Comparison of ENCODE assay signal across 17 mouse cellular contexts in genomic region chr12:72982616-72983015, GRCm38 (mm10). TPM values are rescaled to one million over a fixed set of nuclear protein-coding genes. Genes with fewer than 3 reads are reported as not detected.
A peak's percentile ranks its signal among the peaks of the same experiment; 100 is the strongest.
DNase-seq lines count a peak whose midpoint lies in the region; TF ChIP-seq lines count a peak whose summit lies in the region.
"Had no signal": no experiment of that assay in that cellular context is flagged by ENCODE, and none has a peak within 500 bp of the region (broad histone marks: within the 10 kb centered on the region; RNA-seq: fewer than 3 reads in every experiment).

No protein-coding gene starts in this region.

- TF ChIP-seq CTCF in thymus, adult 2 months (IDR thresholded peaks at IDR 0.05; ENCODE audit: borderline replicate concordance, control insufficient read depth, extremely low read depth, insufficient read depth, low read length, poor library complexity), result no peak

- peak; percentile 17 to 69 for DNase-seq in adrenal gland, adult (ENCODE audit: inconsistent age in 2 of 2, low spot score in 1 of 2)
- no peak for DNase-seq in adrenal gland, postnatal 4 days (ENCODE audit: low spot score in 2 of 2)
- DNase-seq in kidney, adult 11 months, result peak; percentile 14
- no peak for DNase-seq in kidney, postnatal 4 days
- peak; percentile 19 for DNase-seq in 3134 (ENCODE audit: extremely low read depth, insufficient read length, low spot score)
- DNase-seq in gastrocnemius, postnatal 25 days, result peak; percentile 30
- DNase-seq in thymus, adult 2 months, result no peak
- no peak for DNase-seq in thymus, postnatal 14 days
- DNase-seq: cerebellum, postnatal 10 days; layer of hippocampus, adult 9-11 months; left cerebral cortex, postnatal 4 days; right cerebral cortex, postnatal 4 days had no signal

- H3K27ac ChIP-seq in thymus, adult 2 months (ENCODE audit: control insufficient read depth, insufficient read depth, low read length), result no peak overlapping the region
- H3K27ac ChIP-seq: embryonic facial prominence, embryonic 12.5 days had no signal

- WGBS in thymus, adult 2 months, result 89% methylated on average over 10 of the region's 10 CpGs

- TF ChIP-seq POLR2A in thymus, adult 2 months (IDR thresholded peaks at IDR 0.05; ENCODE audit: control insufficient read depth, extremely low read depth, insufficient read depth, low read length, poor library complexity), result no peak

- no peaks in the 10 kb centered on the region for H3K27me3 ChIP-seq in thymus, adult 2 months (ENCODE audit: control insufficient read depth, insufficient read depth, low read length)
- H3K27me3 ChIP-seq: embryonic facial prominence, embryonic 12.5 days; stomach, embryonic 15.5 days had no signal

- no peak overlapping the region for H3K4me3 ChIP-seq in thymus, adult 2 months (ENCODE audit: control insufficient read depth, insufficient read depth, low read length)
- H3K4me3 ChIP-seq: embryonic facial prominence, embryonic 12.5 days; stomach, embryonic 15.5 days had no signal

- no peaks in the 10 kb centered on the region for H3K36me3 ChIP-seq in thymus, adult 2 months (ENCODE audit: control insufficient read depth, insufficient read depth, low read length)
- H3K36me3 ChIP-seq: embryonic facial prominence, embryonic 12.5 days; stomach, embryonic 15.5 days had no signal

- H3K4me1 ChIP-seq in thymus, adult 2 months (replicated peaks; ENCODE audit: control insufficient read depth, insufficient read depth, low read length), result no peaks in the 10 kb centered on the region
- H3K4me1 ChIP-seq: embryonic facial prominence, embryonic 12.5 days; stomach, embryonic 15.5 days had no signal

RNA-seq across cellular contexts. Expression of gene 4930447C04Rik, which starts 42.0 kb away (rescaled TPM):
- total RNA-seq in adrenal gland, postnatal 4 days (2021), result 1 to 10 TPM; 2.2 to 3.1 TPM
- total RNA-seq in gastrocnemius, postnatal 25 days (2021), result under 1 TPM; 0.38 to 0.54 TPM
- not detected in 2 replicates for polyA plus RNA-seq in thymus, adult 2 months (2012; rRNA removed)

RNA-seq across cellular contexts. Expression of gene Six6, which starts 42.9 kb away (rescaled TPM):
- total RNA-seq in adrenal gland, postnatal 4 days (2021), result not detected
- not detected for total RNA-seq in gastrocnemius, postnatal 25 days (2021)
- polyA plus RNA-seq in thymus, adult 2 months (2012; rRNA removed), result not detected in 2 replicates
- total RNA-seq: hematopoietic stem cell, adult 5-6 weeks; neutrophil, adult 5-6 weeks had no signal
- polyA plus RNA-seq: intestine, embryonic 16.5 days; stomach, embryonic 15.5 days had no signal

Comparison
In these comparisons a context has a peak if more than half of its experiments do, and no peak if none do; other contexts are left out.
1. DNase-seq: peak in adrenal gland, adult (2 of 2), kidney, adult 11 months (single experiment), 3134 (single experiment) and gastrocnemius, postnatal 25 days (single experiment); none in adrenal gland, postnatal 4 days (0 of 2), kidney, postnatal 4 days (0 of 2), thymus, adult 2 months (single experiment) and thymus, postnatal 14 days (single experiment).